Mouse (Mus musculus): ENCODE measurements around the gene Gm20388. TPM values are rescaled to one million over a fixed set of nuclear protein-coding genes. Genes with fewer than 3 reads are reported as not detected.

Gm20388 gene
- total RNA-seq, 2 experiments from 2014 or later = 5.8 TPM; not detected in 1

GRCm38 (mm10) chr8:122678061-122678895 lies 2767.6 kb downstream of the Gm20388 start:
- peak; percentile 87 for DNase-seq

- no peak for DNase-seq
Measured at GRCm38 (mm10) chr8:122678896-122679210, 2768.2 kb downstream of the Gm20388 start.

- DNase-seq = no peak
Measured at GRCm38 (mm10) chr8:122679325-122679920, 2768.8 kb downstream of the Gm20388 start.

GRCm38 (mm10) chr8:122680171-122680570 lies 2769.5 kb downstream of the Gm20388 start:
- no peak for DNase-seq

GRCm38 (mm10) chr8:122682820-122683219 lies 2772.2 kb downstream of the Gm20388 start:
- no peak for DNase-seq

GRCm38 (mm10) chr8:122685097-122685861 lies 2774.6 kb downstream of the Gm20388 start:
- DNase-seq = no peak

- no peak for DNase-seq
Measured at GRCm38 (mm10) chr8:122686879-122687278, 2776.2 kb downstream of the Gm20388 start.

GRCm38 (mm10) chr8:122689315-122689714 lies 2778.7 kb downstream of the Gm20388 start:
- no peak for DNase-seq

- DNase-seq = peak; percentile 78
Measured at GRCm38 (mm10) chr8:122691018-122691417, 2780.4 kb downstream of the Gm20388 start.

GRCm38 (mm10) chr8:122692152-122692551 lies 2781.5 kb downstream of the Gm20388 start:
- DNase-seq = no peak

GRCm38 (mm10) chr8:122695438-122696042 lies 2784.9 kb downstream of the Gm20388 start:
- no peak for DNase-seq

- DNase-seq = peak; percentile 60
Measured at GRCm38 (mm10) chr8:122697181-122697581, 2786.5 kb downstream of the Gm20388 start.

GRCm38 (mm10) chr8:122697586-122697985 lies 2786.9 kb downstream of the Gm20388 start:
- DNase-seq = no peak

GRCm38 (mm10) chr8:122698254-122698768 lies 2787.7 kb downstream of the Gm20388 start:
- DNase-seq = no peak

- DNase-seq = peak; percentile 59
Measured at GRCm38 (mm10) chr8:122699005-122699492, 2788.4 kb downstream of the Gm20388 start, which contains the start of gene Cbfa2t3. Cbfa2t3 (minus strand) TSS chr8:122699109.

- DNase-seq = no peak
Measured at GRCm38 (mm10) chr8:122700628-122701027, 2790.0 kb downstream of the Gm20388 start.

GRCm38 (mm10) chr8:122701441-122702185 lies 2791.0 kb downstream of the Gm20388 start:
- DNase-seq = no peak

GRCm38 (mm10) chr8:122702301-122702941 lies 2791.8 kb downstream of the Gm20388 start:
- no peak for DNase-seq

- DNase-seq = no peak
Measured at GRCm38 (mm10) chr8:122702957-122703356, 2792.3 kb downstream of the Gm20388 start.

- DNase-seq = no peak
Measured at GRCm38 (mm10) chr8:122704612-122705011, 2794.0 kb downstream of the Gm20388 start.

Data from heart, postnatal 4 days (tissue).